Mouse (Mus musculus): Measurements from ENCODE around the gene Ndufs2.

GRCm38 (mm10) chr1:171204249-171204644, 46.9 kb downstream of the Ndufs2 start:
- TF ChIP-seq POLR2AphosphoS5 (IDR thresholded peaks at IDR 0.05; ENCODE audit: insufficient replicate concordance, low read depth, low read length) (no peak), CTCF (IDR thresholded peaks at IDR 0.05; ENCODE audit: low read depth, low read length) (no peak), TAL1 (conservative IDR thresholded peaks at IDR 0.05; ENCODE audit: low read depth, low read length) (no peak), GATA1 (IDR thresholded peaks at IDR 0.05; ENCODE audit: borderline replicate concordance, low read length) (no peak), GATA2 (IDR thresholded peaks at IDR 0.05; ENCODE audit: borderline replicate concordance, low read depth, low read length) (no peak)

All from G1E (cell line).